Mouse (Mus musculus): ENCODE results near the gene Asprv1. TPM values are rescaled to one million over a fixed set of nuclear protein-coding genes. Genes with fewer than 3 reads are reported as not detected.

Asprv1 gene
- 0.29 and 0.43 TPM in 2 replicates for polyA plus RNA-seq (2016; fragmentation: Nextera tagmentation; extraction: Ambion mirVana)

- no peak for ATAC-seq (ENCODE audit: low FRiP score, low read depth)
- 47% methylated on average over 10 of the region's 10 CpGs for WGBS
- Histone ChIP-seq H3K36me3 (no peaks in the 10 kb centered on the region), H3K4me1 (no peaks in the 10 kb centered on the region), H3K27me3 (no peaks in the 10 kb centered on the region), H3K27ac (replicated peaks) (no peak within 1 kb of the TSS), H3K4me3 (no peak within 1 kb of the TSS), H3K9ac (replicated peaks) (no peak within 1 kb of the TSS), H3K9me3 (no peaks in the 10 kb centered on the region), H3K4me2 (replicated peaks) (no peak within 1 kb of the TSS)
These were observed at the start of gene Asprv1 for GRCm38 (mm10) chr6:86627946-86628345. TSS of gene Asprv1 (plus strand) at chr6:86628164.

- Histone ChIP-seq H3K36me3 (no peaks in the 10 kb centered on the region), H3K27me3 (no peaks in the 10 kb centered on the region), H3K9ac (replicated peaks) (no peak overlapping the region), H3K4me2 (replicated peaks) (no peak overlapping the region), H3K4me3 (no peak overlapping the region), H3K27ac (replicated peaks) (no peak overlapping the region), H3K4me1 (peaks cover 5% of the 10 kb centered on the region; the same call in 1 of the 2 replicates), H3K9me3 (no peaks in the 10 kb centered on the region)
- no peak for ATAC-seq (ENCODE audit: low FRiP score, low read depth)
- WGBS, result 80% methylated on average over 2 of the region's 2 CpGs
These were observed 49.6 kb upstream of the Asprv1 start for GRCm38 (mm10) chr6:86578396-86578795.

- H3K27me3 ChIP-seq, result no peaks in the 10 kb centered on the region
- ATAC-seq (ENCODE audit: low FRiP score, low read depth), result no peak
- no peak overlapping the region for H3K27ac ChIP-seq (replicated peaks)
- WGBS, result 67% methylated on average over 2 of the region's 2 CpGs
- no peaks in the 10 kb centered on the region for H3K9me3 ChIP-seq
- H3K4me3 ChIP-seq, result no peak overlapping the region
- peaks cover 7% of the 10 kb centered on the region for H3K4me1 ChIP-seq
- no peak overlapping the region; the same call in 1 of the 2 replicates for H3K9ac ChIP-seq (replicated peaks)
- no peaks in the 10 kb centered on the region for H3K36me3 ChIP-seq
- H3K4me2 ChIP-seq (replicated peaks), result no peak overlapping the region
These were observed 48.7 kb upstream of the Asprv1 start for GRCm38 (mm10) chr6:86579066-86579784.

- H3K4me1 ChIP-seq, result peaks cover 14% of the 10 kb centered on the region
- H3K27ac ChIP-seq (replicated peaks), result no peak overlapping the region
- no peak overlapping the region for H3K9ac ChIP-seq (replicated peaks)
- H3K9me3 ChIP-seq, result no peaks in the 10 kb centered on the region
- no peak overlapping the region for H3K4me2 ChIP-seq (replicated peaks)
- H3K36me3 ChIP-seq, result no peaks in the 10 kb centered on the region
- H3K27me3 ChIP-seq, result no peaks in the 10 kb centered on the region
- no peak for ATAC-seq (ENCODE audit: low FRiP score, low read depth)
- WGBS, result 88% methylated on average over 3 of the region's 3 CpGs
- H3K4me3 ChIP-seq, result no peak overlapping the region
These were observed 48.0 kb upstream of the Asprv1 start for GRCm38 (mm10) chr6:86579926-86580325.

GRCm38 (mm10) chr6:86583141-86583540, 44.8 kb upstream of the Asprv1 start:
- Histone ChIP-seq H3K9ac (replicated peaks) (no peak overlapping the region), H3K36me3 (no peaks in the 10 kb centered on the region), H3K4me3 (no peak overlapping the region), H3K9me3 (no peaks in the 10 kb centered on the region), H3K27me3 (no peaks in the 10 kb centered on the region), H3K27ac (replicated peaks) (no peak overlapping the region), H3K4me1 (peaks cover 23% of the 10 kb centered on the region), H3K4me2 (replicated peaks) (no peak overlapping the region)
- ATAC-seq (ENCODE audit: low FRiP score, low read depth), result no peak
- WGBS, result 93% methylated on average over 3 of the region's 3 CpGs

- Histone ChIP-seq H3K4me3 (no peak overlapping the region), H3K27me3 (no peaks in the 10 kb centered on the region), H3K36me3 (no peaks in the 10 kb centered on the region), H3K9me3 (no peaks in the 10 kb centered on the region), H3K4me1 (peaks cover 23% of the 10 kb centered on the region), H3K27ac (replicated peaks) (peak overlapping the region; percentile 86; the same call in 1 of the 2 replicates), H3K4me2 (replicated peaks) (no peak overlapping the region), H3K9ac (replicated peaks) (no peak overlapping the region)
- WGBS, result 90% methylated on average over 8 of the region's 8 CpGs
- no peak for ATAC-seq (ENCODE audit: low FRiP score, low read depth)
These were observed 44.3 kb upstream of the Asprv1 start for GRCm38 (mm10) chr6:86583601-86584215.

- peak; percentile 44; the same call in 1 of the 2 replicates for ATAC-seq (ENCODE audit: low FRiP score, low read depth)
- 34% methylated on average over 14 of the region's 14 CpGs for WGBS
- no peaks in the 10 kb centered on the region for H3K9me3 ChIP-seq
- peak overlapping the region; percentile 54 for H3K4me2 ChIP-seq (replicated peaks)
- H3K4me1 ChIP-seq, result peaks cover 18% of the 10 kb centered on the region
- H3K4me3 ChIP-seq, result peak overlapping the region; percentile 30
- no peaks in the 10 kb centered on the region for H3K27me3 ChIP-seq
- no peaks in the 10 kb centered on the region for H3K36me3 ChIP-seq
- H3K9ac ChIP-seq (replicated peaks), result peak overlapping the region; percentile 55
- H3K27ac ChIP-seq (replicated peaks), result peak overlapping the region; percentile 86
These were observed 43.5 kb upstream of the Asprv1 start for GRCm38 (mm10) chr6:86584296-86585015.

- H3K4me2 ChIP-seq (replicated peaks), result peak overlapping the region; percentile 54
- H3K9me3 ChIP-seq, result no peaks in the 10 kb centered on the region
- H3K27ac ChIP-seq (replicated peaks), result peak overlapping the region; percentile 86
- peaks cover 17% of the 10 kb centered on the region for H3K4me1 ChIP-seq
- no peaks in the 10 kb centered on the region for H3K27me3 ChIP-seq
- peak overlapping the region; percentile 30 for H3K4me3 ChIP-seq
- H3K9ac ChIP-seq (replicated peaks), result peak overlapping the region; percentile 55
- no peaks in the 10 kb centered on the region for H3K36me3 ChIP-seq
- 13% methylated on average over 16 of the region's 16 CpGs for WGBS
- peak; percentile 90 for ATAC-seq (ENCODE audit: low FRiP score, low read depth)
These were observed 42.8 kb upstream of the Asprv1 start for GRCm38 (mm10) chr6:86585070-86585600.

GRCm38 (mm10) chr6:86586070-86586469, 41.9 kb upstream of the Asprv1 start:
- no peak overlapping the region for H3K4me3 ChIP-seq
- H3K36me3 ChIP-seq, result no peaks in the 10 kb centered on the region
- 0 out of 2 replicates have a peak overlapping the region, but pooled peaks have one; percentile 86 for H3K27ac ChIP-seq (replicated peaks)
- H3K4me2 ChIP-seq (replicated peaks), result no peak overlapping the region
- WGBS, result 72% methylated on average over 5 of the region's 5 CpGs
- H3K4me1 ChIP-seq, result peaks cover 17% of the 10 kb centered on the region
- no peak overlapping the region for H3K9ac ChIP-seq (replicated peaks)
- no peaks in the 10 kb centered on the region for H3K9me3 ChIP-seq
- H3K27me3 ChIP-seq, result no peaks in the 10 kb centered on the region
- ATAC-seq (ENCODE audit: low FRiP score, low read depth), result no peak

- no peak overlapping the region for H3K4me2 ChIP-seq (replicated peaks)
- ATAC-seq (ENCODE audit: low FRiP score, low read depth), result no peak
- 88% methylated on average over 5 of the region's 7 CpGs for WGBS
- no peak overlapping the region for H3K9ac ChIP-seq (replicated peaks)
- no peaks in the 10 kb centered on the region for H3K27me3 ChIP-seq
- no peak overlapping the region for H3K27ac ChIP-seq (replicated peaks)
- peaks cover 17% of the 10 kb centered on the region for H3K4me1 ChIP-seq
- no peak overlapping the region for H3K4me3 ChIP-seq
- no peaks in the 10 kb centered on the region for H3K36me3 ChIP-seq
- no peaks in the 10 kb centered on the region for H3K9me3 ChIP-seq
These were observed 39.5 kb upstream of the Asprv1 start for GRCm38 (mm10) chr6:86588429-86588828.

GRCm38 (mm10) chr6:86593146-86593897, 34.6 kb upstream of the Asprv1 start:
- no peak for ATAC-seq (ENCODE audit: low FRiP score, low read depth)
- H3K9ac ChIP-seq (replicated peaks), result no peak overlapping the region
- H3K4me3 ChIP-seq, result no peak overlapping the region
- WGBS, result 92% methylated on average over 10 of the region's 10 CpGs
- no peaks in the 10 kb centered on the region for H3K9me3 ChIP-seq
- no peaks in the 10 kb centered on the region for H3K27me3 ChIP-seq
- H3K4me1 ChIP-seq, result no peaks in the 10 kb centered on the region
- H3K4me2 ChIP-seq (replicated peaks), result no peak overlapping the region
- no peaks in the 10 kb centered on the region for H3K36me3 ChIP-seq
- H3K27ac ChIP-seq (replicated peaks), result no peak overlapping the region
